ENCODE assay signal across 18 mouse cellular contexts in genomic region chr17:73031796-73032195, GRCm38 (mm10).
"Had no signal": no experiment of that assay in that cellular context is flagged by ENCODE, and none has a peak within 500 bp of the region (broad histone marks: within the 10 kb centered on the region; RNA-seq: fewer than 3 reads in every experiment).

No protein-coding gene starts in this region.

- H3K9me3 ChIP-seq: limb, embryonic 15.5 days; liver, embryonic 12.5 days; midbrain, embryonic 15.5 days; neural tube, embryonic 13.5 days had no signal

- DNase-seq: kidney, adult 9 months; kidney, postnatal 36 days; layer of hippocampus, adult 9-11 months; layer of hippocampus, postnatal 36 days; lung, embryonic 14.5 days; lung, postnatal 10 days; retina, postnatal 1 day; right cerebral cortex, postnatal 14 days; thymus, adult 2 months; thymus, postnatal 4 days had no signal

- H3K4me1 ChIP-seq: midbrain, embryonic 15.5 days had no signal

- H3K36me3 ChIP-seq: limb, embryonic 15.5 days; liver, embryonic 12.5 days; midbrain, embryonic 15.5 days; neural tube, embryonic 13.5 days had no signal

- H3K9ac ChIP-seq: limb, embryonic 15.5 days; liver, embryonic 12.5 days; lung, embryonic 14.5 days; midbrain, embryonic 15.5 days; neural tube, embryonic 13.5 days had no signal

- H3K4me2 ChIP-seq: limb, embryonic 15.5 days; liver, embryonic 12.5 days; lung, embryonic 14.5 days; midbrain, embryonic 11.5 days; midbrain, embryonic 15.5 days; neural tube, embryonic 13.5 days had no signal

- H3K4me3 ChIP-seq: limb, embryonic 15.5 days; liver, embryonic 12.5 days; megakaryocyte, embryonic 14.5 days; midbrain, embryonic 15.5 days; neural tube, embryonic 13.5 days had no signal

- H3K27me3 ChIP-seq: limb, embryonic 15.5 days; liver, embryonic 12.5 days; megakaryocyte, embryonic 14.5 days; midbrain, embryonic 15.5 days; neural tube, embryonic 13.5 days had no signal

- ATAC-seq: liver, embryonic 12.5 days; midbrain, embryonic 15.5 days had no signal

- H3K27ac ChIP-seq: kidney, postnatal 0 days; limb, embryonic 15.5 days; liver, embryonic 12.5 days; macrophage; midbrain, embryonic 15.5 days; neural tube, embryonic 13.5 days had no signal
